Mouse (Mus musculus) bone marrow, adult 2 months (tissue): ENCODE data around the gene Cmtm5.

ENCODE experiments used
- CTCF ChIP-seq: fragments of 200-500 bp; IDR thresholded peaks from 2 replicates; pipeline ENCODE4 v1.5.1; 2011; ENCODE audit warnings: low read length, control low read depth; ENCODE audit not compliant: control insufficient read depth, insufficient read depth
- POLR2A ChIP-seq: fragments of 200-500 bp; IDR thresholded peaks from 2 replicates; pipeline ENCODE4 v1.6.1; 2011; ENCODE audit warnings: low read depth, mild to moderate bottlenecking, control low read depth, low read length, borderline replicate concordance; ENCODE audit not compliant: control insufficient read depth

DNA sequence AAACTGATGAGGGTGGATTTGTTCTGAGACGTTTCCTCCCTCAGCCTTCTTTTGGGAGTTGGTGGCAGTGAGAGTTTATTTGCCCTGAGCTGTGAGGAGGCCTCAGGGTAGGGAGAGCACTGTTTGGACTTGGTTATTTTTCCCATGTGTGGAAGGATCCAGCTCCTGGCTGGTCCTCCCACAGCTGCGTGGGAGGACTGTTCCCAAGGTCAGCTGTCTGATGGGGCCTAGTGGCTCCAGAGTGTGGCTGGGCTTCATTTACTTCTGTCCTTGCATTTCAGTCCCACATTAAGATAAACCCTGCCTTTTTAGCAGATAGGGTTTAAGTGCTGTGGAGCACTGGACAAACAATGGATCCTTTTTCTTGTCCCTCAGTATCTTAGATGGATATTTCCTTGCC, 38.6 kb upstream of the Cmtm5 start:
- no peak for TF ChIP-seq POLR2A
- no peak for TF ChIP-seq CTCF
